Mouse (Mus musculus): Measurements from ENCODE around the gene Ssc5d.

Gene Ssc5d

DNA sequence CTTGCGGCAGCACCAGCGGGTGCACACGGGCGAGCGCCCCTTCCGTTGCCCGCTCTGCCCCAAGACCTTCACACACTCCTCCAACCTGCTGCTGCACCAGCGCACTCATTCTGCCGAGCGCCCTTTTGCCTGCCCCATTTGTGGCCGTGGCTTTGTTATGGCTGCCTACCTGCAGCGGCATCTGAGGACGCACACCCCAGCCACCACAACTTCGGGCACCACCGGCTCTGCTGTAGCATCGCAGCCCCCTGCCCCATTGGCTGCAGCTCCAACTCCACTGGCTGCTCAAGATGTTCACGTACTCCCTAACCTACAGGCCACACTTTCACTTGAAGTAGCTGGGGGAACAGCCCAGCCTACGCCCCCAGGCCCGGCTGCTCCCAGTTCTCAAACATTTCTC is 5.1 kb upstream of the Ssc5d start:
- DNase-seq = no peak

DNA sequence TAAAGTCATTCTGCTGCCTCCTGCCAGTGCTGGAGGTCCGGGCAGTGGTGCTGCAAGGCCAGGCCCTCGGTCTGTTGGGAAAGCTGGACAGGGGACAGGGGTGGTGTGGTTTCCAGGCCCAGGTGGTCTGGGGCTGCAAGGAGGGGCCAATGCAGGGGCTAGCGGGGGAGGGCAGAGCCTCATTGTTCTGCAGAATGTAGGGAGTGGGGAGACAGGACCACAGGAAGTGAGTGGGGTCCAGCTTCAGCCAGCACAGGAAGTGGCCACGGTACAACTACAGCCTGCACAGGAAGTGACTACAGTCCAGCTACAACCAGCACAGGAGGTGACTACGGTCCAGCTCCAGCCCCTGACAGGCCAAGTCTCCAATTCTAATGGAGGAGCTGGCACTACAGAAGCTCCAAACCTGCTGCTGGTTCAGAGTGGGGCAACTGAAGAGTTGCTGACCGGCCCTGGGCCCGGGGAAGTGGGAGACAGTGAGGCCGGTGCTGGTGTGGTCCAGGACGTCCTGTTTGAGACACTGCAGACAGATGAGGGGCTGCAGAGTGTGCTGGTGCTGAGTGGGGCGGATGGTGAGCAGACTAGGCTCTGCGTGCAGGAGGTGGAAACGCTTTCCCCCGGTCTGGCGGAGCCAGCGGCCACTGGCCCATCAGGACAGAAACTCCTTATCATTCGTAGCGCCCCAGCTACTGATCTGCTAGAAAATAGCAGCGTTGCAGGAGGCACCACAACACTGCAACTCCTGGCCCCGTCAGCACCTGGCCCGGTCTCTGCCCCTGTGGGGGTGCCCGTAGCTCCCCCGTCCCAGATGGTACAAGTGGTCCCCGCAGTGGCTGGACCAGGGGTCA is 4.4 kb upstream of the Ssc5d start:
- no peak for DNase-seq

GRCm38 (mm10) chr7:4921824-4922482 is 3.6 kb upstream of the Ssc5d start, which contains the start of gene Nat14:
Gene Nat14 (plus strand): TSS chr7:4922028.
- DNase-seq = no peak

DNA sequence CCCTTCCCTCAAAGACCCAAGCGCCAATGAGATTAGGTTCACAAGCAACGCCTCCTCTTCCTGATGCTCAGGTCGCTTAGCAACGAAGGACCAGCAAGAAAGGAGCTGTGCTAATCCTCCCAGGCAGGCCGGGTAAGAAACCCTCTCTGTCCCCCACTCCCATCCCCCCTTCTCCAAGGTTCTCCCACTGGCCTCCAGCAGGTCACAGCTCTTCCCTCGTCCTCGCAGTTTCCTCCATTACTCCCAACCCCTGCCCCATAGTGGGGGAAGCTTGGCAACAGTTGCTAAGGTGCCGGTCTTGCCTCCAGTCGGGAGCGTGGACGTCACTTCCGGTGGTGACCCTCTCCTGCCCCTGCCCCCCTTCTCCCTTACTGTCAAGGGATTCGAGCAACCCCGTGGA is 3.1 kb upstream of the Ssc5d start:
- peak; percentile 85 to 87 for DNase-seq

DNA sequence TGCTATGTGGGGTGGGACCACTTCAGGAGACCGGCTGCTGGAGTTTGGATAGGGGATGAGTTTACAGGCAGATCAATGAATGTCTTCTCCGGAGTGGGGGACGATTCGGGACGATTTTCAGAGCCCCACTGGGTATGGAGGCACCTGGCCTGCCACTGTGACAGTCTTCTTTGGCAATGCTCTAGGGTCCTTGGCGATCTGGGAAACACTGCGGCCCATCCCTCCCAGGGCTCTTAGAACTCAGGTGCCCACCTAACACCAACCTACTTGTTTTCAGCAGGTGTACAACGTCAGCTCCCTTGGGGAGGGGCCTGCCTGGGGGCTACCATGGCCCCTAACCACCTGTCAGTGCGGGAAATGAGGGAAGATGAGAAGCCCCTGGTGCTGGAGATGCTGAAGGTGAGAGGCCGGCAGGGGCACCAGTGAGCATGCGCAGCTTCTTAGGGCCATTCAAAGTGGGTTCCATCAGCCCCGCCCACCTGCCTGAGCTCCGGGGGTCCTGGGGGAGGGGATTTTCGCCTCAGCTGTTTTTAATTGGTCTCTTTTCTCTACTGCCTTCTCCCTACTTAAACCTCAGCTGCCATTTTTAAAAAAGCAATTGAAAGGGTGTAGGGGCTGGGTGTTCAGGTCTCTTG is 2.5 kb upstream of the Ssc5d start:
- peak; percentile 81 to 90 for DNase-seq

- DNase-seq = peak; percentile 73 to 78
These were observed 1.8 kb upstream of the Ssc5d start for GRCm38 (mm10) chr7:4923586-4924364.

DNA sequence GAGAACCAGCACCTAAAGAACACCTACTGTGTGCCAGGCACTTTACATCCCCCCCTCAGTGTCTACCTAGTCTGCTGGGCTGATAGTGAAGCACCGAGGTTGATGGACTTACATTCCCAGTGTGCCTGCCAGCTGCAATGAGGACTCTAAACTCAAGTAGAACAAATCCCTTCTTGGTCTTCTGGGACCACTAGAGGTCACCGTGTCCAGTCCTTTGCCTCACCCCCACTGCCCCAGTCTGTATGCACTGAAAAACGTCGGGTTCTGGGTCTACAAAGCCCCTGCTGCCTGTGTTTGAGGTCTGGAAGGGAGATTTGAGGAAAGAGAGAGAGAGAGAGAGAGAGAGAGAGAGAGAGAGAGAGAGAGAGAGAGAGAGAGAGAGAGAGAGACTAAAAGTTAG is 1.1 kb upstream of the Ssc5d start:
- no peak for DNase-seq

GRCm38 (mm10) chr7:4924891-4925301 is 689 bp upstream of the Ssc5d start:
- no peak for DNase-seq

DNA sequence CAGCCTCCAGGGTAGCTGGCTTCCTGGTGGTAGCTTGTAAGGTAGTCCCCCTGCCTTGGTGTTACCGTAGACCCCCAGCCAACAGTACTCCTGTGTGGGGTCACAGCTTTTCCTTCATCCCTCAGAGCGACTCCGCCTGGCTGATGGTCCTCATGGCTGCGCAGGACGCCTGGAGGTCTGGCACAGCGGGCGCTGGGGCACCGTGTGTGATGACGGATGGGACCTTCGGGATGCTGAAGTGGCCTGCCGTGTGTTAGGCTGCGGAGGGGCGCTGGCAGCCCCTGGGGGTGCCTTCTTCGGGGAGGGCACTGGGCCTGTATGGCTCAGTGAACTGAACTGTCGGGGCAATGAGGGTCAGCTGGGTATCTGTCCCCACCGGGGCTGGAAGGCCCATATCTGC is 1.3 kb downstream of the Ssc5d start:
- DNase-seq = no peak

DNA sequence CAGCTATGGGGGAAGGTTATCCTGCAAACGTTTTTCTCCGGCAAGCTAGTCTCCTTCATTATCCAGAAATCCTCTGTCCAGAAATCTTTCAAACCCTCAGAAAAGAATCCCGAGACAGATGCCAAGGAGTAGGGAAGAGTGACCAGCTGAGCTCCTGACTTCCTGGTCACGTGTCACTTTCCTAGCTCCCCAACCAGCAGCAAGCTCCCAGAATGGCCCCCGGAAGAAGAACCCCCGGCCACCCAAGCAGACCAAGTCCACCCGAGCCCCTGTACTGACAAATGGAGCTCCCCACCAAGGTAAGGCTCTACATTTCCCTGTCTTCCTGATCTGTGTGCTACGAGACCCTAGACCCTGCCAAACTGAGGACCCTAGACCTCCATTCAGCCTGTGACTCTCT is 2.1 kb downstream of the Ssc5d start:
- no peak for DNase-seq

DNA sequence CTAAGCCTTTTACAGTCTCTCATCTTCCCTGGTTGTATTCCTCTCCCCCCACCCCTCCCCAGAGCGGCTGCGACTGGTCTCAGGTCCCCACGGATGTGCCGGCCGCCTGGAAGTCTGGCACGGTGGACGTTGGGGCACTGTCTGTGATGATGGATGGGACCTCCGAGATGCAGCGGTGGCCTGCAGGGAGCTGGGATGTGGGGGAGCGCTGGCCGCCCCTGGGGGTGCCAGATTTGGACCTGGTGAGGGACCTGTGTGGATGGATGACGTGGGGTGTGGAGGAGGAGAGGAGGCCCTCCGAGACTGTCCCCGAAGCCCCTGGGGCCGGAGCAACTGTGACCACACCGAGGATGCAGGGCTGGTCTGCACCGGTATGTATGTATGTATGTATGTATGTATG is 2.7 kb downstream of the Ssc5d start:
- DNase-seq = no peak

- DNase-seq = no peak
These were observed 7.5 kb downstream of the Ssc5d start for GRCm38 (mm10) chr7:4933103-4933502.

DNA sequence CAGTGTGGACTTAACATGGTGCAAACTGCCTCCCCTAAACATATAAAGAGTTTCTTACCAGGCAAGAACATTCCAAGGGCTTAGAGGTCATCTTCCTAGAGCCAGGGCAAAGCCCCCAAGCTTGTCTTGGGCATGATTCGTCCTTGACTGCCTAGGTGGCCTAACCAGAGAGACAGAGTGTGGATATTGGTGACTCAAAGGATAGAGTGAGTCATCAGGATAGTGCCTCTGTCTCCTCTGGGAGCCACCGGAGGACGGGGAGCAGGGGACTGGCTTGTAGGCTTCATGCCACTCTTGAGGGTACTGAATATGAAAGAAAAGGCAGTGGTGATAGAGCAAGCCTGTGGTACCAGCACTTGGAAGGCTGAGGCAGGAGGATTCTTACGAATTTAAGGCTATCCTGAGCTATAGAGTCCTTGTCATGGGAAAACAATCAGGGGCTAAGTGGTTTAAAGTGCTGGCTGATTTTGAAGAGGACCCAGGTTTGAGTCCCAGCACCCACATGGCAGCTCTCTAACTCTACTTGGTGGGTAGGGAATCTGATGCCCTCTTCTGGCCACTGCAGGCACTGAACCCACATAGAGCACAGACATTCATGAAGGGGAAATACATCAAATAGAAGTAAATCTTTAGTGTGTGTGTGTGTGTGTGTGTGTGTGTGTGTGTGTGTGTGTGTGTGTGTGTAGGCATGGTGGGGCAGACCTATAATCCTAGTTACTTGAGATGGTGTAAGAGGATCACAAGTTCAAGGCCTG is 8.8 kb downstream of the Ssc5d start:
- no peak for DNase-seq

DNA sequence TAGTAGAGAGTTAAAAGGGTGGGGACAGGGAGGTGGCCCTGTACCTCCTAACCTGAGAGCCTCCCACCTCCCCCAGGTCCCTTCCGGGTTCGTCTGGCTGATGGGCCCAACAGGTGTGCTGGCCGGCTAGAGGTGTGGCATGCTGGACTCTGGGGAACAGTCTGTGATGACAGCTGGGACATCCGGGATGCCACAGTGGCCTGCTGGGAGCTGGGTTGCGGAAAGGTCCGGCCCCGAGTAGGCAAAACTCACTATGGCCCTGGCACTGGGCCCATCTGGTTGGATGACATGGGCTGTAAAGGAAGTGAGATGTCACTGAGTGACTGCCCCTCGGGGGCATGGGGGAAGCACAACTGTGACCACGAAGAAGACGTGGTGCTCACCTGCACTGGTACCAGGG is 11.2 kb downstream of the Ssc5d start:
- no peak for DNase-seq

- no peak for DNase-seq
These were observed 11.8 kb downstream of the Ssc5d start for GRCm38 (mm10) chr7:4937392-4937791.

- DNase-seq = peak; percentile 80 to 89
These were observed 12.9 kb downstream of the Ssc5d start for GRCm38 (mm10) chr7:4938456-4938855.

DNA sequence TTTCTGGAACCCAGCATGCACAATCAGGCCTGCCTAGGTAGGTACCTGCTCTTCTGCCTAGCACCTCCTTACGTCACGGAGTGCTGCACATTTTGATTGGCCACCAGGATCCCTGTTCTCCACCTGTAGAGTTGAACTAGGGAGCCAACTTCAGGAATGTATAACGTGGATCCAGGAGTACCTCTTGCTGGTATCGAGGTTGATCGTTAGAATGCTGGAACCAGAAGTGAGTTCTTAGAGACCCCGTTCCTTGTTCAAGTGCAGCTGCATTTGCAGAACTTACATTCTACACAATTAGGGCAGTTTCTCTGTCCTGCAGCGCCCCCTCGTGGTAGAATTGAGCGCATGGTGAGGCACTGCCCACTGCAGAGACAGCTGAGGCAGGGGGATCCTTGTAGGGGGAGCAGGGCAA is 14.5 kb downstream of the Ssc5d start:
- DNase-seq = peak; percentile 87 to 88

GRCm38 (mm10) chr7:4942673-4943072 is 17.1 kb downstream of the Ssc5d start:
- DNase-seq = no peak

DNA sequence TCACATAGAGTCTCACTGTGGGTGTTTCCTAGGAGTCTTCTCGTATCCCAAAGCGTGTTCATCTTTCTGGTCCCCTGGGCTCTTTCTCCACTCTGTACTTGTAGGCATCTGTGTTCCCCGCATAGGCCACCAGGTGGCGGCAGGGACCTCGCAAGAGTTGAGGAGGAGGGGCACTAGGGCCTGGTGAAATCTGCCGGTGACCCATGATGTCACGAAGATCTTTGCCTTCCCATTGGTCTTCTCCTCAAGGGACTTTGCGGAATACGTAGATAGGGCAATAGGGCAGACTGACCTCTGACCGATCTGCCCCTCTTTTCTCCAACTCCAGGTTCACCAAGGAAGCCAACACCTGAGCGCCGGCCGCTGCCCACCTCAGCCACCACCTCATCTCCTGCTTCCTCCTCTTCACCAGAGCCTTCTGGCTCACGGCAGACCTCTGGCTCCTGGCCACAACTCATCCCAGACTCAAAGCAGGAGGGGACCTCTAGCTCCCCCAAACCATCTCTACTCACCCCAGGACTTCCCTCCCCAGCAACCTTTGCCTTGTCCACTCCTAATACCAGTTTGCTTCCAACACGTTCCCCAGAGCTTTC is 17.7 kb downstream of the Ssc5d start:
- peak; percentile 97 for DNase-seq

DNA sequence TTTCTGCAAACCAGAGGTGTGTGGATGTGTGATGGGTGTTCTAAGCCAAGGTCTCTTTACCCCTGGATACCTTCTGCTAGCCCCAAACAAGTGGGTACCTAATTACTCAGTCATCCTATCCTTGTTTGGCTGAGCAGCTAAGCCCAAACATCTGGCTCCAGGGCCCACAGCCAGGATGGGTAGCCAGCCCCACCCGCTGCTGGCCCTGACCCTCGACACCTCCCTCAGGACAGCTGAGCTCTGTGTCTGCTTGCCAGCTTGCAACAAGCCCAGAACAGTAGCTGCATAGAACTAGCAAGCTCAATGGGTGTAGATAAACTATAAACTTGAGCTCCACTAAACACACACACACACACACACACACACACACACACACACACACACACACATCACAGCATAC is 22.3 kb downstream of the Ssc5d start:
- no peak for DNase-seq

GRCm38 (mm10) chr7:4948386-4948785 is 22.8 kb downstream of the Ssc5d start:
- no peak for DNase-seq

All from cerebellum, postnatal 25 days (tissue).